Mouse (Mus musculus): ENCODE data around the gene Hist1h2bc. TPM values are rescaled to one million over a fixed set of nuclear protein-coding genes. Genes with fewer than 3 reads are reported as not detected.

Gene Hist1h2bc
- polyA plus RNA-seq, 1 experiment from 2014 or later, result 26.1 TPM

Other genes with a start within 250 kb of the Hist1h2bc start
- not detected in 2 replicates for gene Btn1a1, start 218.3 kb upstream of the Hist1h2bc start, polyA plus RNA-seq (2014; fragmentation: Nextera tagmentation; extraction: Ambion mirVana)
- 0.15 and 0.18 TPM in 2 replicates for gene Btn2a2, start 195.3 kb upstream of the Hist1h2bc start, polyA plus RNA-seq (2014; fragmentation: Nextera tagmentation; extraction: Ambion mirVana)
- gene Hist1h4h, start 153.1 kb upstream of the Hist1h2bc start, polyA plus RNA-seq (2014; fragmentation: Nextera tagmentation; extraction: Ambion mirVana), result 4.7 TPM in 2 replicates
- 3.6 and 8.4 TPM in 2 replicates for gene Hist1h2af, start 150.3 kb upstream of the Hist1h2bc start, polyA plus RNA-seq (2014; fragmentation: Nextera tagmentation; extraction: Ambion mirVana)
- 3.7 and 4.8 TPM in 2 replicates for gene Hist1h3g, start 148.8 kb upstream of the Hist1h2bc start, polyA plus RNA-seq (2014; fragmentation: Nextera tagmentation; extraction: Ambion mirVana)
- gene Hist1h2bh, start 140.8 kb upstream of the Hist1h2bc start, polyA plus RNA-seq (2014; fragmentation: Nextera tagmentation; extraction: Ambion mirVana), result 0.60 and 0.89 TPM in 2 replicates
- gene Hist1h3f, start 140.1 kb upstream of the Hist1h2bc start, polyA plus RNA-seq (2014; fragmentation: Nextera tagmentation; extraction: Ambion mirVana), result 1.0 and 1.1 TPM in 2 replicates
- 0.56 and 0.80 TPM in 2 replicates for gene Hist1h4f, start 132.6 kb upstream of the Hist1h2bc start, polyA plus RNA-seq (2014; fragmentation: Nextera tagmentation; extraction: Ambion mirVana)
- 0.56 and 0.57 TPM in 2 replicates for gene Hist1h1d, start 130.9 kb upstream of the Hist1h2bc start, polyA plus RNA-seq (2014; fragmentation: Nextera tagmentation; extraction: Ambion mirVana)
- 6.7 and 6.9 TPM in 2 replicates for gene Hist1h3e, start 121.8 kb upstream of the Hist1h2bc start, polyA plus RNA-seq (2014; fragmentation: Nextera tagmentation; extraction: Ambion mirVana)
- 70.9 and 82.9 TPM in 2 replicates for gene Hist1h2ae, start 113.0 kb upstream of the Hist1h2bc start, polyA plus RNA-seq (2014; fragmentation: Nextera tagmentation; extraction: Ambion mirVana)
- 3.2 and 4.8 TPM in 2 replicates for gene Hist1h2bg, start 112.8 kb upstream of the Hist1h2bc start, polyA plus RNA-seq (2014; fragmentation: Nextera tagmentation; extraction: Ambion mirVana)
- 1.5 and 3.7 TPM in 2 replicates for gene Hist1h2bf, start 110.0 kb upstream of the Hist1h2bc start, polyA plus RNA-seq (2014; fragmentation: Nextera tagmentation; extraction: Ambion mirVana)
- 1.0 and 2.9 TPM in 2 replicates for gene Hist1h2ad, start 109.8 kb upstream of the Hist1h2bc start, polyA plus RNA-seq (2014; fragmentation: Nextera tagmentation; extraction: Ambion mirVana)
- gene Hist1h3d, start 108.4 kb upstream of the Hist1h2bc start, polyA plus RNA-seq (2014; fragmentation: Nextera tagmentation; extraction: Ambion mirVana), result 7.2 and 8.3 TPM in 2 replicates
- 95.0 and 95.9 TPM in 2 replicates for gene Hist1h4d, start 102.6 kb upstream of the Hist1h2bc start, polyA plus RNA-seq (2014; fragmentation: Nextera tagmentation; extraction: Ambion mirVana)
- gene Hist1h2be, start 63.1 kb upstream of the Hist1h2bc start, polyA plus RNA-seq (2014; fragmentation: Nextera tagmentation; extraction: Ambion mirVana), result 1.8 and 2.2 TPM in 2 replicates
- gene Hist1h1e, start 61.6 kb upstream of the Hist1h2bc start, polyA plus RNA-seq (2014; fragmentation: Nextera tagmentation; extraction: Ambion mirVana), result 19.7 and 23.7 TPM in 2 replicates
- 0.79 and 0.84 TPM in 2 replicates for gene Hist1h2ac, start 251 bp upstream of the Hist1h2bc start, polyA plus RNA-seq (2014; fragmentation: Nextera tagmentation; extraction: Ambion mirVana)
- 0.17 TPM in 1 of 2 replicates, not detected in the other for gene Hist1h1t, start 11.6 kb downstream of the Hist1h2bc start, polyA plus RNA-seq (2014; fragmentation: Nextera tagmentation; extraction: Ambion mirVana)
- 4.5 and 4.9 TPM in 2 replicates for gene Hist1h4c, start 14.3 kb downstream of the Hist1h2bc start, polyA plus RNA-seq (2014; fragmentation: Nextera tagmentation; extraction: Ambion mirVana)
- 3.4 and 4.2 TPM in 2 replicates for gene Hfe, start 26.7 kb downstream of the Hist1h2bc start, polyA plus RNA-seq (2014; fragmentation: Nextera tagmentation; extraction: Ambion mirVana)
- 14.9 and 16.7 TPM in 2 replicates for gene Hist1h1c, start 54.6 kb downstream of the Hist1h2bc start, polyA plus RNA-seq (2014; fragmentation: Nextera tagmentation; extraction: Ambion mirVana)
- gene Hist1h3c, start 61.4 kb downstream of the Hist1h2bc start, polyA plus RNA-seq (2014; fragmentation: Nextera tagmentation; extraction: Ambion mirVana), result 10.7 and 11.3 TPM in 2 replicates
- 1.4 and 3.0 TPM in 2 replicates for gene Hist1h2bb, start 62.5 kb downstream of the Hist1h2bc start, polyA plus RNA-seq (2014; fragmentation: Nextera tagmentation; extraction: Ambion mirVana)
- gene Hist1h2ab, start 66.9 kb downstream of the Hist1h2bc start, polyA plus RNA-seq (2014; fragmentation: Nextera tagmentation; extraction: Ambion mirVana), result 42.5 and 50.0 TPM in 2 replicates
- gene Hist1h3b, start 68.1 kb downstream of the Hist1h2bc start, polyA plus RNA-seq (2014; fragmentation: Nextera tagmentation; extraction: Ambion mirVana), result 6.5 and 10.7 TPM in 2 replicates
- gene Hist1h4b, start 72.8 kb downstream of the Hist1h2bc start, polyA plus RNA-seq (2014; fragmentation: Nextera tagmentation; extraction: Ambion mirVana), result 3.6 and 4.8 TPM in 2 replicates
- gene Hist1h4a, start 77.0 kb downstream of the Hist1h2bc start, polyA plus RNA-seq (2014; fragmentation: Nextera tagmentation; extraction: Ambion mirVana), result 0.32 TPM in 1 of 2 replicates, not detected in the other
- 3.4 and 5.3 TPM in 2 replicates for gene Hist1h3a, start 78.2 kb downstream of the Hist1h2bc start, polyA plus RNA-seq (2014; fragmentation: Nextera tagmentation; extraction: Ambion mirVana)
- 2.4 and 3.7 TPM in 2 replicates for gene Hist1h1a, start 79.5 kb downstream of the Hist1h2bc start, polyA plus RNA-seq (2014; fragmentation: Nextera tagmentation; extraction: Ambion mirVana)
- gene Trim38, start 85.7 kb downstream of the Hist1h2bc start, polyA plus RNA-seq (2014; fragmentation: Nextera tagmentation; extraction: Ambion mirVana), result not detected in 2 replicates
- gene Slc17a2, start 122.8 kb downstream of the Hist1h2bc start, polyA plus RNA-seq (2014; fragmentation: Nextera tagmentation; extraction: Ambion mirVana), result not detected in 2 replicates
- gene Slc17a3, start 155.2 kb downstream of the Hist1h2bc start, polyA plus RNA-seq (2014; fragmentation: Nextera tagmentation; extraction: Ambion mirVana), result not detected in 2 replicates
- not detected in 2 replicates for gene Slc17a1, start 183.6 kb downstream of the Hist1h2bc start, polyA plus RNA-seq (2014; fragmentation: Nextera tagmentation; extraction: Ambion mirVana)
- gene Slc17a4, start 230.8 kb downstream of the Hist1h2bc start, polyA plus RNA-seq (2014; fragmentation: Nextera tagmentation; extraction: Ambion mirVana), result not detected in 2 replicates
- gene Hist1h2ba, start 250.0 kb downstream of the Hist1h2bc start, polyA plus RNA-seq (2014; fragmentation: Nextera tagmentation; extraction: Ambion mirVana), result not detected in 2 replicates

Measured in hindbrain, embryonic 11.5 days (tissue).